Mouse (Mus musculus) CH12.LX (cell line): ENCODE measurements at regions not wholly inside any gene's neighbourhood (a gene's known extent, or its start where the extent isn't known, plus 50 kb on each side); places are given as distances from the start of the nearest gene placed in this dataset.

Source experiments
- DNase-seq: peaks from one replicate; pipeline ENCODE4 v3.0.0-alpha.2; 2013; ENCODE audit errors: extremely low read depth
- H3K27ac ChIP-seq: 2 replicates; pipeline ENCODE4 v1.5.1; 2012; ENCODE audit warnings: low read depth, mild to moderate bottlenecking, control low read depth, moderate library complexity; ENCODE audit not compliant: insufficient read depth
- H3K27me3 ChIP-seq: replicated peaks from 2 replicates; pipeline ENCODE3; 2012; ENCODE audit warnings: inconsistent platforms
- H3K36me3 ChIP-seq, 2 experiments: replicated peaks in 1 of 2; 2 replicates each; pipeline versions ENCODE3 to v1.6.1; 2012; ENCODE audit warnings: inconsistent platforms in 1 of 2, low read length in 1 of 2, mild to moderate bottlenecking in 1 of 2, mixed read lengths in 1 of 2, moderate library complexity in 1 of 2; ENCODE audit not compliant: control insufficient read depth in 1 of 2, insufficient read depth in 1 of 2
- H3K4me1 ChIP-seq, 2 experiments: 2 replicates each; pipeline ENCODE4 v1.6.1; 2012; ENCODE audit warnings: inconsistent platforms in 1 of 2, moderate library complexity in 1 of 2; ENCODE audit not compliant: insufficient read depth in 2 of 2, control insufficient read depth in 1 of 2
- H3K4me2 ChIP-seq: 2 replicates; pipeline ENCODE4 v1.6.1; 2012; ENCODE audit warnings: low read depth, mild to moderate bottlenecking, control low read depth; ENCODE audit not compliant: poor library complexity, insufficient read depth, severe bottlenecking
- H3K4me3 ChIP-seq, 3 experiments: fragments of 150-350 bp in 1 of 3; sonication (generic) in 1 of 3; replicated peaks in 1 of 3; 2 replicates each; pipeline versions ENCODE3 to v1.5.1; 2011 to 2012; ENCODE audit warnings: low read depth in 2 of 3, low read length in 2 of 3, mild to moderate bottlenecking in 2 of 3, moderate library complexity in 2 of 3, control low read depth in 1 of 3, improper control_type of control experiment in 1 of 3, inconsistent platforms in 1 of 3, mixed read lengths in 1 of 3; ENCODE audit not compliant: poor library complexity in 1 of 3
- H3K79me2 ChIP-seq: replicated peaks from 2 replicates; pipeline ENCODE4 v1.6.1; 2012; ENCODE audit warnings: mild to moderate bottlenecking, moderate library complexity; ENCODE audit not compliant: control insufficient read depth, poor library complexity, insufficient read depth, severe bottlenecking; ENCODE audit errors: extremely low read depth
- H3K9ac ChIP-seq: 2 replicates; pipeline ENCODE4 v1.6.1; 2012; ENCODE audit warnings: low read depth, mild to moderate bottlenecking, control low read depth, moderate library complexity; ENCODE audit not compliant: insufficient read depth
- H3K9me3 ChIP-seq: replicated peaks from 2 replicates; pipeline ENCODE3; 2012; ENCODE audit warnings: low read length, inconsistent platforms, mixed read lengths
- ELF1 ChIP-seq: IDR thresholded peaks from 2 replicates; pipeline ENCODE4 v1.6.1; 2014; ENCODE audit warnings: low read depth, mild to moderate bottlenecking, inconsistent platforms, low read length, improper control_type of control experiment
- EP300 ChIP-seq: IDR thresholded peaks from 2 replicates; pipeline ENCODE4 v1.6.1; 2011; ENCODE audit warnings: low read length, improper control_type of control experiment
- JUN ChIP-seq: IDR thresholded peaks from 2 replicates; pipeline ENCODE4 v1.6.1; 2011; ENCODE audit warnings: low read depth, mild to moderate bottlenecking, low read length, improper control_type of control experiment, moderate library complexity; ENCODE audit not compliant: insufficient read depth
- MAX ChIP-seq: IDR thresholded peaks from 2 replicates; pipeline ENCODE4 v1.6.1; 2011; ENCODE audit warnings: low read length, improper control_type of control experiment
- MAZ ChIP-seq: IDR thresholded peaks from 2 replicates; pipeline ENCODE4 v1.6.1; 2012; ENCODE audit warnings: low read depth, mild to moderate bottlenecking, inconsistent platforms, low read length, improper control_type of control experiment, moderate library complexity
- MXI1 ChIP-seq: IDR thresholded peaks from 2 replicates; pipeline ENCODE4 v1.6.1; 2011; ENCODE audit warnings: mild to moderate bottlenecking, low read depth, low read length, improper control_type of control experiment
- NRF1 ChIP-seq: IDR thresholded peaks from 2 replicates; pipeline ENCODE4 v1.6.1; 2014; ENCODE audit warnings: low read depth, mild to moderate bottlenecking, inconsistent platforms, low read length, improper control_type of control experiment, moderate library complexity
- PAX5 ChIP-seq: IDR thresholded peaks from 2 replicates; pipeline ENCODE4 v1.6.1; 2012; ENCODE audit warnings: low read length, inconsistent platforms, mixed read lengths
- RAD21 ChIP-seq: IDR thresholded peaks from 2 replicates; pipeline ENCODE4 v1.6.1; 2011; ENCODE audit warnings: low read depth, mild to moderate bottlenecking, low read length, improper control_type of control experiment, moderate library complexity
- RCOR1 ChIP-seq: conservative IDR thresholded peaks from 2 replicates; pipeline ENCODE4 v1.6.1; 2012; ENCODE audit warnings: low read depth, mild to moderate bottlenecking, inconsistent platforms, low read length, improper control_type of control experiment
- SIN3A ChIP-seq: IDR thresholded peaks from 2 replicates; pipeline ENCODE4 v1.6.1; 2012; ENCODE audit warnings: low read length, improper control_type of control experiment, inconsistent platforms
- SMC3 ChIP-seq: IDR thresholded peaks from 2 replicates; pipeline ENCODE4 v1.6.1; 2011; ENCODE audit warnings: low read depth, low read length, improper control_type of control experiment
- TBP ChIP-seq: conservative IDR thresholded peaks from 2 replicates; pipeline ENCODE4 v1.6.1; 2011; ENCODE audit warnings: low read depth, low read length, improper control_type of control experiment
- ZC3H11A ChIP-seq: IDR thresholded peaks from 2 replicates; pipeline ENCODE4 v1.6.1; 2012; ENCODE audit warnings: low read depth, mild to moderate bottlenecking, inconsistent platforms, low read length, improper control_type of control experiment
- ZNF384 ChIP-seq: IDR thresholded peaks from 2 replicates; pipeline ENCODE4 v1.6.1; 2012; ENCODE audit warnings: low read depth, low read length, improper control_type of control experiment, inconsistent platforms
- dilution Hi-C: fragments of 300-500 bp; cut with MboI; formaldehyde crosslinking; loops from 2 replicates; pipeline ENCODE4 v1.14.3; 2020; ENCODE audit warnings: low sequenced_read_pairs; ENCODE audit not compliant: extremely low pct_unique_long_range_greater_than_20kb, extremely low pct_ligation_motif_present
- in situ Hi-C: fragments of 300-500 bp; cut with MboI; formaldehyde crosslinking; loops from 3 replicates; pipeline ENCODE4 v1.14.3; 2019; ENCODE audit warnings: low sequenced_read_pairs, low pct_ligation_motif_present, low pct_unique_long_range_greater_than_20kb, mixed read lengths

DNA sequence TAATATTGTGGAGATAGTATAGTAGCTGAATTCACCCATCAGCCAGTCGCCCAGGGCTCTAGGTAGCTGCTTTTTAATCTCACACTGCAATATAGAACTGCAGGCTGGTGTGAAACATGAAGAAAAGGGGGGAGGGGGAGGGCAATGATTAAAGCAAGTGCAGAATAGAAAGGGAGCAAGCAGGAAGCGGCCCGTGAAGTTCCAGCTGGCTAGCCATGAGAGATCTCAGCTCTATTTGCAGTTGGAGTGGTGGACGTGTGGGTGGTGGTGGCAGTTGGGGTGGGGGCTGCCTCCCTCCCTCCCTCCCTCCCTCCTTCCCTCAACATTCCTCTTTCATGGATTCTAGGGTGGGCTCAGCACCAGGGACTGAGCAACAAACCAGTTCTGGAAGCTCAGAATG lies 173.3 kb upstream of the Mgat5 start:
- in situ Hi-C loops (no loop called here), dilution Hi-C loops (no loop called here)
- Histone ChIP-seq H3K36me3 (no peaks in the 10 kb centered on the region), H3K9ac (no peak overlapping the region), H3K9me3 (no peaks in the 10 kb centered on the region), H3K27ac (no peak overlapping the region), H3K27me3 (peaks cover 18% of the 10 kb centered on the region), H3K4me2 (no peak overlapping the region), H3K4me1 (no peaks in the 10 kb centered on the region), H3K79me2 (no peaks in the 10 kb centered on the region), H3K4me3 (no peak overlapping the region)
- DNase-seq: no peak
- TF ChIP-seq EP300: no peak
- no peak for TF ChIP-seq RAD21
- TF ChIP-seq SMC3: no peak
- TF ChIP-seq RCOR1: no peak
- TF ChIP-seq ZNF384: no peak

DNA sequence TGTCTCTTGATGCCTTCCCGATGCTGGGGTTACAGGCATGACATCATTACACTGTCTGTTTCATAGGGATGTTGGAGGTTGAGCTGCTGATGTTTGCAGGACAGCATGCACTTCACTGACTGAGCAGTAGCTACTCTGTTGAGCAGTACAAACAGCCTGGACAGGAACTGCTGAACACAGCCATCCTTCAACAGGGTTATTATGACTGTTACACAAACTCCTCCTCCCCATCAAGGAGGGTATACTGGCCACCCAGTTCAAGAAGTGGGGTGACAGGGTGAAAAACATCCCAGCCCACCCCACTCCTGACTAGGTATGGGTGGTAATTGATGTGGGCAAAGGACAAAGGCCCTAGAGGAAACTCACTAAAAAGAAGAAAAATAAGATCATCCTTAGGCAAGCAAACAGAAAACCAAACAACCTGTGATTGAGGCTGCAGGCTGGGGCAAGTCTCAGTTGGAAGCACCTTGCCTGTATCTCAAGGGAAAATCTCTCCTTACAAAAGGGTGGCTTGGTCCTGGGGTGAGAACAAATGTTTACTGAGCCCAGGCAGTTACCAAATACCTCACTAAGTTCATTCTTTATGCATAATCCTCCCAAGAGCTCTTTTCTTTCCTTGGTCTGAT lies 175.8 kb upstream of the Mgat5 start:
- in situ Hi-C loops: loop anchor here (10.0 kb wide), 1 partner anchor 426 kb away; no protein-coding TSS in a partner anchor
- no peak overlapping the region for H3K27ac ChIP-seq
- H3K36me3 ChIP-seq: no peaks in the 10 kb centered on the region
- TF ChIP-seq TBP (no peak), EP300 (no peak), JUN (no peak), MXI1 (no peak)
- H3K4me1 ChIP-seq: no peaks in the 10 kb centered on the region
- H3K4me3 ChIP-seq: no peak overlapping the region
- dilution Hi-C loops: no loop called here
- no peak for DNase-seq
- no peaks in the 10 kb centered on the region for H3K79me2 ChIP-seq
- H3K9me3 ChIP-seq: no peaks in the 10 kb centered on the region
- H3K9ac ChIP-seq: no peak overlapping the region
- H3K4me2 ChIP-seq: no peak overlapping the region
- peaks cover 16% of the 10 kb centered on the region for H3K27me3 ChIP-seq

DNA sequence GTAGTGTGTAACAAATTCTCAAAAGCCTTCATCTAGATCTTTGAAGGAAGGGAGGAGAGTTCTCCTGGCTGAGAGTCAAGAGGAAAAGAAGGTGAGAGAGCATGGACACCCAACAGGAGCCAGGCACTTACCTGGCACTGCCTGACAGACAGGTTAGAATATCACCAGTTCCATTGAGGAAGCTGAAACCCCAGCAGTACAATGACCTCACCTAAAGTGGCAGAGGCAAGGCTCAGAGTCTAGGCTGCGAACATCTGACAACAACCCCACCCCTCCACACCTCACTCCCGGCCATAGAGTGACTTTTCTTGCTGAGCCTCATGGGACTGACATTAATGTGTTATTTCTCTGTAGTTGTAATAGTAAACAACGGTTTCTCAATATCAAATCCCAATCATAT lies 181.7 kb upstream of the Mgat5 start:
- Histone ChIP-seq H3K36me3 (no peaks in the 10 kb centered on the region), H3K9ac (no peak overlapping the region), H3K4me3 (no peak overlapping the region), H3K27me3 (peaks cover 9% of the 10 kb centered on the region), H3K9me3 (no peaks in the 10 kb centered on the region), H3K27ac (no peak overlapping the region), H3K4me2 (no peak overlapping the region), H3K4me1 (no peaks in the 10 kb centered on the region), H3K79me2 (no peaks in the 10 kb centered on the region)
- no peak for DNase-seq
- TF ChIP-seq SIN3A (no peak), MAX (no peak), MXI1 (no peak), MAZ (no peak), EP300 (no peak), NRF1 (no peak), PAX5 (no peak), ELF1 (no peak), ZC3H11A (no peak)
- dilution Hi-C loops (no loop called here), in situ Hi-C loops (loop anchor here (10.0 kb wide), 1 partner anchor 432 kb away; no protein-coding TSS in a partner anchor)
